Mouse (Mus musculus) CD4-positive, CD25-positive, alpha-beta regulatory T cell, adult 2 months (primary cell): ENCODE measurements around the gene Htra1.

ENCODE experiments used
- DNase-seq: peaks from one replicate; pipeline ENCODE4 v3.0.0-alpha.2; 2012; ENCODE audit warnings: low read depth, low spot score

The Htra1 gene

DNA sequence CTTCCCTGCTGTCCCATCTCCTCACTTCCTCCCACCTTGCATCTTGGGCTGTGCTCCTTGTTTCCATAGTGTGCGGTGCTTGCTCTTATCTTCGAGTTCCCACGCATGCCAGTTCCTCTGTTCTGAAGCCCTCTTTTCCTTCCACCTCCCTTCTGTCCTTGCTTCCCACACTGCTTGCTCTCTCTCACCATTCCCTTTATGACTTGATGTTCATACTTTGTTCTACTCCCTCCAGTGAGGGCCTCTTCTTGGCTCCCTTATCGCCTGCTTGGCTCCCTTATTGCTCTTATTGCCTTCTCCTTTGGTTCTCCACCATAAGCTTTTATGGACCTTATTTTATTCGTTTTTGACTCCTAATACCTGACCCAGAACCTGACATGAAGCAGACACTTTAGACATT is 73.3 kb downstream of the Htra1 start:
- DNase-seq, result no peak

DNA sequence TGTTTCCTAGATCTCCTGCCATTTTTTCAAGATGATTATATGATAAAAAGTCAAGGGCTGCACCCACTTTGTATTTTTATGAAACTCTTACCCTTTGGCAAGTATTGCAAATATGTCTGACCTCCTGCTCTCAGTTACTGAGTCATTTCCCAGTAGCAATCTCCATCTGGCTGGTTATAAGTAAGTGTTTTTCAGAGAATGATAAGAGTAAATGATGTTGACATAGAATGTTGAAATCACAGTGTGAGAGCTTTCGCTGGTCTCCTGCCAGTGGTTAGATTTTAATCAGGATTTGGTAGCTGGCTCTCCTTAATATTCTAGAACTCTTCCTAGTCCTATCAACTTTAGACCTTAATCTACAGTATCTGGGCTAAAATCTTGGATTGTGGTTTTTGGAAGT is 76.0 kb downstream of the Htra1 start:
- no peak for DNase-seq

DNA sequence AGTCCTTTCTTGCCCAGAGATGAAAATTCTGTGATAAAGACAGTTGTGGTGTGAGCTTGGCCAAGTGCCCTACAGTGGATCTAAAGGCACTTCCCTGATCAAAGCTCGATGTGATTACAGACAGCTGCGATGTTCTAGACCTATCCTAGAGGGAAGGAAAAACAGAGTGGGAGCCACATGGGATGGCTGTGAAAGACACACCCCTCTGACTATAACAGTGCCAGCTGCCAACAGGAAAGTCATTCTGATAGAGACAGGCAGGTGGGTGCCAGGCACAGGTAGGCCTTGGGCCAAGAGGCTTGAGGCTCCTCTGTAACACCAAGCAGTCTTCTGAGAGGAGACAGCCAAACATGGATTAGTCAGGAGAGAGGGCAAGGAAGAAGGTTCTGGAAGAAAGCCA is 83.3 kb downstream of the Htra1 start:
- DNase-seq, result no peak

DNA sequence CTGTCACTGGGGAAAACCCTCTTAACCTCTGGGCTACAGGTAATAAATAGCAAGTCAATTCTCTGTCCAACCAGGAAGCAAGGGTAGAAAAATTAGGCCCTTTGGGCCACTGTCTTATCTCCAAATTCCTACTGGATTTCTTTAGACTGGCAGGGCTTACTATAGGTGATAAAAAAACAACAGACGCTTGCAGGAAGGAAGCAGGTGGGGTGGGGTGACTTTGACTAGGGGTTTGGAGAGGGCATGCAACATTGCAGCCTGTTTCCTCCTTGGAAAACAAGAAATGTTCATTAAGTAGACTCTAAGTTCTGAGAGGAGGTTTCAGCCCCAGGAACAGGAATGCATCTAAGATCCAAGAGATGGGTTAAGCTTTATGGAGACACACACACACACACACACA is 88.9 kb downstream of the Htra1 start:
- no peak for DNase-seq

DNA sequence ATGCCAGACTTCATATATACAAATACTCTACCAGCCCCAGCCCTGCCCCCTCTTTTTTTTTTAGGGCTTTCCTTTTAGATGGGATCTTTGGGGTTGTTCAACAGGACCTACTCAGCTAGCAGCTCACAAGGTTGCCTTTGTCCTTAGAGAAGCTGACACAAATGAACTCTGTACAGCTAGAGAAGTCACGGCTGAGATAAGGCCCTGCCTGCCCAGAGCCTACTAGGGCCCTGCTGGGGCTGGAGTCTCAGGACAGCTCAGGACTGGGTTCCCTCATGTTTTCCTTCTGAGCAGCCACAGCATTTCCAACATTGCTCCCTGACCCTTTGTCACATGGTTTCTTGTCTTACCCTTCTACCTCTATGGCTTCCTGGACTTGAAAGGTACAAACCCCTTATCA is 91.6 kb downstream of the Htra1 start:
- no peak for DNase-seq

DNA sequence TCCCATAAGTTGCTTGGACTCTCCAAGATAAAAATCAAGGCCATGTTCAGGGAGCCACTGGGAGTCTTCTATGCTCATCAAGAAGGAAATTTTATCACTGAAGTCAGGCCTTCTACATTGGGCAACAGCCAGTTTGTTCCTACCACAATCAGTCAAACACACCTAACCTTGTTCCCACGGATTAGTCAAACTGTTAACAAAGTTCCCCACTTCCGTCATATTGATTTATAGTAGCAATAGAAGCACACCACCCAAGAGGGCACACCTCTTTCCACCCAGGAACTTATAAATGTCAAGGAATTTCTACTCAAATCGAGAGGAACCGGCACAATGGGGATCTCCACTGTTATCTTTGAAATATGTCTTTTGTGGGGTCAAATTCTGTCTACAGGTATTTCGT is 95.8 kb downstream of the Htra1 start, which contains the start of gene Dmbt1:
Dmbt1 (plus strand) TSS at position 299 of the 400 bp plus-strand sequence.
- no peak for DNase-seq
